Mouse (Mus musculus) erythroblast, embryonic 14.5 days (primary cell): ENCODE measurements at regions not wholly inside any gene's neighbourhood (a gene's known extent, or its start where the extent isn't known, plus 50 kb on each side); places are given as distances from the start of the nearest gene placed in this dataset.

Experiments
- GATA1 ChIP-seq: IDR thresholded peaks from 2 replicates; pipeline ENCODE4 v1.6.1; 2012; ENCODE audit warnings: low read length, inconsistent platforms, mixed read lengths
- TAL1 ChIP-seq: IDR thresholded peaks from 3 replicates; pipeline ENCODE4 v1.6.1; 2012; ENCODE audit warnings: low read length, inconsistent platforms, mixed read lengths

DNA sequence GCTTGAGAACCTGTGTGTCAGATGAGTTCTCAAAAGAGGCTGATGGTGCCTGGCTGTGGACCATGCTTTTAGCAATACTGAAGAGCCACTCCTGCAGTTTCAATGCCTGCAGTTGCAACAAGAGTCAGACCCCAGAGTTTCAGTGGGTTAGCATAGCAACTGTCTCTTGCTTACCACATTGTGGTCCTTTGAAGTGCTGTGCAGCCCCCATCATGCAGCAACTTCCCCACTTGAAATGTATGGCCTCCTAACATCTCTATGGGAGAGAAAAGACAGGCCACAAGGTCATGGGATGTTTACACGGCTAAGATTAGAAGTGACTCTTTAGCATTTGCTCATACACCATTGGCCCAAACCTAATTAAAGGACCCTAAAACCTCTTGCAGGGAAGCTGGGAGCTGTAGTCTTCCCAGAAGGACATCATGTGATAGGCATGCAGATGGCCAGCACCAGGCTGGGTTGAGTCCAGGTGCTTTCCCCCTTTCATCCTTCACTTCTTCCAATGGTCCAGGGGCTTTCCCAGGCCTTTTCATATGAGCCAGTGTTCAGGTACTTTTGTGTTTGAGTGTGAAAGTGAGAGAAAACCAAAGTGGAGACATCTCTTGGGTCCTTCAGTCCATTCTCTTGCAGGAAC lies 1351.2 kb upstream of the A1bg start:
- TF ChIP-seq TAL1 (no peak), GATA1 (no peak)
